Mouse (Mus musculus): ENCODE measurements at regions not wholly inside any gene's neighbourhood (a gene's known extent, or its start where the extent isn't known, plus 50 kb on each side); places are given as distances from the start of the nearest gene placed in this dataset.

DNA sequence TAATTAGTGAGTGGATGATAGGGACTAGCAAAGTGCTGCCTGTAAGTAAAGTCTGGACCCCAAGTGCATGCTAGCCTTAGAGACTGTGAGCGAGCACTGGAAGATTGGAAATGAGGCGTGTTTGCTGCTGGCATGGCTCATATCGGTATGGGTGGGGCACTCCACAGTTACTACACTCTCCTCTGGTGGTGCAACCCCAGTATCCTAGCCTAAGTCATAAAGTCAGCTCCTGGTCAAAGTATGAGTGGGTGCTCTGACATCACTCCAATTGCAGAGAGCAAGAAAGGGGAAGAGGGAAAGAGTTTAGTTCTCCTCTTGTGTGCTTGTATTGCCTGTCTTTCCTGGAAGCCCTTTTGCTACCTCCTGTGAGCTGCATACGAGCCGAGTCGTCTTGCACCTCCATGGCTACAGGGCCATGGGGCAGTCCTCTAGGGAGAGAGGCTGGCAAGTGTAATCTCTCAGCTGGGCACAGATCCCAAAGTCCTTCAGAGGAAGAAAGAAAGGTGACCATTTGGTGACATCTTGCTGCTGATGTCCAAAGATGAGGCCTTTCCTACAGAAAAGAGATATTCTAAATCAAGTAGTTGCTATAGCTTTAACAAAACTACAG, 281.2 kb upstream of the Id2 start:
- no peak for DNase-seq

DNA sequence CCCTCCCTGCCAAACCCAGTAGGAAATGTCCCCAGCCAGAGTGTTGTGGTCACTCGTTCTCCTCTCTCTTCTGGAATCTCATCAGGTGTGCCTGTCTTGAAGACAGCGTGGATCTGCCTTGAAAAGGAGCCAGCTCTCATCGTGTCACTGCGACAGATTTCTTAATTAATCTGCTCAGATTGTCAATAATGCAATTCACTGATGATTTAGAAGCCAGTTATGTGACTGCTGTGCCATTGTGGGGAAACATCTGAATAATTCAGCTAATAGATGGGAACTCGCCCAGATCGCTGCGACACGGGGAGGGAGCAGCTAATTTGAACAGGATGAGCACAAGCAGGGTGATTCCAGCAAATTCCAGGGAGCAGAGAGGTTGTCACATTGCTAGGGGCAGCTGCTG, 279.5 kb upstream of the Id2 start:
- DNase-seq, result no peak

DNA sequence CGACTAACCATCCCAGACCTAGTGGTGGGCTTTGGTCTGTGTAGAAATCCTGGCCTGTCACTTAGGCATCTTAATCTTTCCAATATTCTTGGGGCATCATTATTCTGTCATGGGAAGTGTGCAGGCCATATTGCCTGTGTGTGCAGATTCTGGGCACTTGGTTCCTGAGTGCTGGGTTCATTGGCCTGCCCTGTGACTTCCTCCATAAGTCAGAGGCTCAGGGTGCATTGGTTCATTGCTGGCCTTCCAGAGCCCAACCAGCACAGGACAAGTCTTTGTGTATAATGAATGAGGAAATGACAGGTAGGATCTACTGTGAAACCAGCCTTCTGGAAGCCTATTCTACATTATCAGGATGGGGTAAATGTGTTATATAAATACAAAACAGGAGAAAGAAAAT, 270.6 kb upstream of the Id2 start:
- no peak for DNase-seq

DNA sequence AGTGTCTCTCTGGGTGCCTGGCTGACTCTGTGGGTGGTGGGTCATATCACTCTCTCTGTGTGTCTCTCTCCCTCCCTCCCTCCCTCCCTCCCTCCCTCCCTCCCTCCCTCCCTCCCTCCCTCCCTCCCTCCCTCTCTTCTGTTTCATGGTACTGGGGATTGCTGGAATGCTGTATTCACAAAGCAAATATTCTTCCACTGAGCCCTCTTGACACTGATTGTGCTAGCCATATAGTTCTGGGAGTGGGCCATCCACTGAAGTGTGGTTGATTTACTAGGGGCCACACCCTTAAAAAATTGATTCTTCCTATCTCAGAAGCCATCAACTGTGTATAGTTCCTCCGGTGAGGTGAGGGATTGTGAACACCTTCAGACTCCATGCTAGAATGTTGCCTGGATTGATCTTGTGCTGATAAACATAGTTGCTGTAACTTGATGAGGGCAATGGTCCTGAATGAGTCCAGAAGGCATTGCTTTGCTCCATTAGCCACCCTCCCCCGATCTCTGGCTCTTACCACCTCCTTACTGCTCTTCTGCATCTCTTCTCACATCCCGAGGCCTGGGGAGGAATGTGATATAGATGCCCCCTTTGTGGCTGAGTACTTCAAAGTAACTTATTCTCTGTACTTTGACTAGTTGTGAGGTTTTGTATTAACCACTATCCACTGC, 268.8 kb upstream of the Id2 start:
- no peak for DNase-seq

DNA sequence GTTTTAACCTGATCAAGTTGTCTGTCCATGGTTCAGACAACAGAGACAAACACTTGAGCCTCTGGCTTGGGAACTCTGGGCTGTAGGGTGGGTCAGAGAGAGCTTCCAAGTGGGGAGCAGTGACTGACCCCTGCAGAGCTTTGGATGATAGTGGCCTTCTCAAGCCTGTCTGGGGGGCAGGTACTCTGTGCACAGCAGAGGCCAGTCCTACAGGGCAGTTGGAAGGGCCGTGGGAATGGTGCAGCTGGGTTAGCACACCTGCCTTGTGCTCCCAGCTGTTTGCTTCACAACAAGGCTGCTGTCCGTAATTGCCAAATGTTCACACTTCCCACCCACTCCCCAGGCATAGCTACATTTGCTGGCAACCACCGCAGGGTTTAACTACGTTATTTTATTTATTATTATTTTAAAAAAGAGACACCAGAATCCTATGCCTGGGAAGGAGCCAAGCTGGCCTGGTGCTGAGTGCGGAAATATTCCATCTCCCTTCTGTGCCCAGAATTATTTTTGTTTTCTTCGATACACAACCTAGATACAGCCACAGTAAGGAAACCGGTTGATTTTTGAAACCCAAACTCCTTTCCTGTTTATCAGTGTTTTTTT, 268.1 kb upstream of the Id2 start:
- DNase-seq, result no peak

DNA sequence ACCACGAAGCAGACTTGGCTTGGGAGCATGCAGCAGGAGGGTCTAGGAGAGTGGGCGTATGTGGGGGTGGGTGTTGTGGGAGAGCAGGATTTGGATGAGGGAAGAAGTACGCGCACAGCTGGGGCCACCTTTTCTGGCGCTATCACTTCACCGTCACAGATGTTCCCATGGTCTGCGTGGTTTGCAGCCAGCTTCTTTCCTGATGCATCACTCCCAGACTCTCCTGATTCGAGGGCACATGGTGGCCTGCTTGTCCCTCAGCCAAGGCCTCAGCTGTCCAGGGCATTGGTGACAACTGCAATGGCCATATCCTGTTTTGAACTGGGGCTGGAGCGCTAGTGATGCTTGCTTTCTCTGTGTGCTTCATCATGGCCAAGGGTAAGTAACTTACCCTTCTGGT, 266.9 kb upstream of the Id2 start:
- DNase-seq, result no peak

DNA sequence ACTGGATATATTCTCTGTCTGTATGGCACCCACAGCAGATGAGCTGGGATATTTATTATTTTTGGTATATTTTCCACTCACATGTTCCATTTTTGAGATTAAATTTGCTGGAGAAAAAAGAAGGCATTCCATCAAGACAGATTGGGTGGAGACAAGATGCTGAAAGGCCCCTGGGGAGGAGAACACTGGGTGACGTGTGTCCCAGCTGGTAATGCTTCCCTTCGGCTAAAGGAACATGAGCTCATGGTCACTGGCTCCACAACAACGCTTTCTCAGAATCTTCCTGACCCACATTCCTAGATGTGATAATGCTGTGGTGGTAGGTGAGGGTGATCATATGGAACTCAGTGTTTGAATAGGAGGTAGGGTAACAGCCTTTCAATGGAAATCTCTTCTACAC, 266.4 kb upstream of the Id2 start:
- no peak for DNase-seq

DNA sequence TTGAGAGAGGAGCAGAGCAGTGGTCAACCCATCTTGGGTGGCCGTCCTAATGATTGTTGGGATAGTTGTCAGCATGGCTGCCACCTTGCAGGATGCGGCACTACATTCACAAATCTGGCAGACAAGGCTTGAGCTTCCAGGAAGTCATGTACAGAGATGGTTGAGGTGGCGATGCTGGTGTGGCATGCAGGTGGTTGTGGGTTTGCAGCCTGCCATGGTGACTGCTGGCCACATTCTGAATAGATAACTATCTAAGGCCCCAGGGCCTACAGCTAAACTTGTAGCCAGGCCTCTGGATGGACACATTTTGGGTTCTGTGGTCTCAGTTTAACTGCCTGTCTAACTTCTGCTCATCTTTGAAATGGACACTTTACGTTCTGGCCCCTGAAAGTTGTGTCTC, 265.8 kb upstream of the Id2 start:
- no peak for DNase-seq

DNA sequence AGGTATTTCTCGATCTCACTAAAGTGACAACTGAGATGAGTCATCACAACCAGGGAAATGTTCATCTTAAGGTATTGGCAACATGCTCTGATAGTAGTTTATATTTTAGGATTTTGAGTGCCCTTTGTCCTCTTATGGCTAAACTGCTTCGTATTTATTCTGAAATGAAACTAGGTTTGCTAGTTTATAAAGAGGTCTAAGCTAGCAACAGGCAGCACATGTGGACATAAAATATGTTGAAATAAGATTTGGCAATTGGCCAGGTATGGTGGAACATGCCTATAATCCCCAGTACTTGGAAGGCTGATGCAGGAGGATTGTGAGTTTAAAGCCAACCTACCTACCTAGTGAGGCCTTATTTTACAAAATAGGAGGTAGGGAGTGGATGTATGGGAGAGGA, 263.8 kb upstream of the Id2 start:
- no peak for DNase-seq

DNA sequence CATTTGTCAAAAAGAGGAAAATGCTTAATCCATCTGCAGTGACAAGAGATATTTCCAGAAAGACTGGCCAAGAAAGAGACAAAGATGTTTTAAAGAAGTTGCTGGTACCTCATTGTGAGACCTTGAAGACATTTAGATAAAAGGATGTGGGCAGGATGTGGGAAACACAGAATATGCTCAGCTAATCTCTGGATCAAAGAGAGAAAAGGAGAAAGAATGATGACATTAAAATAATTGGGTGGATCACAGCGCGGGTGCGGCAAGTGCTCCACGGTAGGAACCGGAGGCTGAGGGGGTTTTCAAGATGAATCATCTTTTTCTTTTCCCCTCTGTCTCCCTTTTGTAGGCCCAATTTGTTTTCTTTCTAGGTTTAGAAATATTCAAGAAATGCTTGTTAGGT, 263.0 kb upstream of the Id2 start:
- no peak for DNase-seq

DNA sequence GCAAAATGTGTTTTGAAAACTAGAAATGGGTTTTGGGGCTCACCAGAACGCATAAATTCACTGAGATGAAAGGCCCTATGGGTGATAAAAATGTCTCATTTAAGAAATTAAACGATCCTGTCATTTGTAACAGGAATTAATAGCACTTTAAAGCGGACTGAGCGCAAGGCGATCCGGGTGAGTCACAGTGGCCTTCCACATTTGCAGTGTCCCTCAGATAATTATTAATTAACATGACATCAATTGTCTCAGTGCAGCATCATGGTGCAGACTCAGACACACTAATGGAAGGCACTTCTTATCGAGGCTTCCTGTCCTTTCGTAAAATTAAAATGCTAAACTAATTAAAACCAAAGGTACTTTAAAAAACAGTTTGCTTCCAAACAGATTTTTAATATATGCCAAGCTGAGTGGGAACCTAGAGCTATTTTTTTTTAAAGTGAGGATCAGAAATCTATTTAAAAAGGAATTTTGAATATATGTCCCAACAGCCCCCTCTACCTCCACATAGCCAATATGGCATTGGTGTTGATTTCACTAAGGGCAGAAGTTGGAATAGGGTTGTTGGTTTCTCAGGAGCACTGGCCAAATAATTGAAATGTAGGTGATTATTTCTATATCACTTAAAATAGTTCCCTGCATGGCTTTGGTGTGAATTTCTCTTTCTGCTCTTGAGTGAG, 262.0 kb upstream of the Id2 start:
- no peak for DNase-seq

DNA sequence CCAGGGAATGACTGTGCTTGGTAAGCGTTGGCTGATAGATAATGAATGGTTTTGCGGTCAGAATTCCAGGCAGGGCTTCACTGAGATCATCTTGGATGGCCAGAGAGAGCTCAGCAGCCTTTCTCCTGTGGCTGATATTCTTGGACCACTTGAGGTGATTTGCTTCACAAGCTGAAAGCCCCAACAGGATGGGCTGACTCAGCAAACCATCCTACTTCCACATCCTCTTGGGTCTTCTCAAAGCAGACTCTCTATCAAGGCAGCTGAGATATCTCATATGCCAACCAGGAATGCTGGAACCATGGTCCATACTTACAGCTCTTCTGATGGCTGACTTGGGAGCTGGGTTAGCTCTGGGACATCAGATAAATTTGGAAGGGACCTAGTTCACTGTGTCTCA, 259.8 kb upstream of the Id2 start:
- DNase-seq, result no peak

DNA sequence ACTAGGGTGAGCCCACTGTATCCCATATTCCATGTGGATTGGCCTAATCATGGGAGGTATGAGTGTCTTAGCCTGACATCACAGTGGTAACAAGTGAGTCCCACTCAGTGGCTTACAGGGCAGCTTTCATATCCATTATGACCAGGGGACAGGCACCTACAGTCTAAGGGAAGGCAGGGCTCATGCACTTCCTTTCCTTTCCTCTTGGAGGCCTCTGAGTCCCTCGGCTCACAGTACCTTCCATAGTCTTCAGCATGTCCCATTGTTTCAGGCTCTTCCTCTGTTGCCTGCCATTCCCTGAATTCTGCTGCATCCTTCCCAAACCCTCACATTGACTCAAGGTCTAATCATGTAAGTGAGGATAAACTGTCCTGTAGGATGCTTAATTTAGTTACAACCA, 258.3 kb upstream of the Id2 start:
- no peak for DNase-seq

DNA sequence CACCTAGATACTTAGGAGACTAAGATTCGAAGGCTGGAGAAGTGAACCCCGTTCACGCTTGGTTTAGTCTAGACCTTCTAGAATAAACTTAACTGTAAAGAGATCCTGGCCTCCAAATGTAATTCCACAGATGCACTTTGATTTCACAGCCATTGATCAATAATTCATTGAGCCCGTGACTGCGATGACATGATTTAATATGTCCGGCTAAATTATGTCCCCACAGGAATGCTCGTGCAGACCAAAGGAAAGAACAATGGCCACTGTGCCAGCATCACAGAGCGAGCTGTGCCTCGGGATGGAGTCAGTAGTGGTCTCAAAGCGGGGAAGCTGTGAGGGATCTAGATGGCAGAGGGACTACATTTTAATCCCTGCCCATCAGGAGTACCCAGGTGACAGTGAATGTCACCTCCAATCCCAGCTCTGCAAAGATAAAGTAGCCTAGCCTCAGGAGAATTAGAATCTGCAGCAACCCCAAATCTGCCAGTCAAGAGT, 256.5 kb upstream of the Id2 start:
- no peak for DNase-seq

DNA sequence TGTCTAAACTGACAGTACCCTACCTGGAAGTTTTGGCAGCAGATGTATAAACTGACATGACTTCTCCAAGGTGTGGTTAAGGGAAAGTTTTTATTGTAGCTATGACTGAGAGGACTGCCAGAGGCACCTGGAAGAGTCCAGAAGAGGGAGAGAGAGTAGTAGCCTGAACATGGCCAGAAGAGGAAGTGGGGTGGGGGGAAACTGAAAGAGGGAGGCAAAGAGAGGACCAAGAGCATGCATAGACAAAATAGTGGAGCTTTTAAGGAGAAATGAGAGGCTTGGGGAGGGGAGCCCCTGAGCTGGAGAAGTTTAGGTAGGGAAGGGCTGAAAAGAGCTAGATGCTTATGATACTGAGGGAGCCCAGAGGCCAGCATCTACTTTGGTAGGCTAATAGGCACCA, 255.2 kb upstream of the Id2 start:
- no peak for DNase-seq

DNA sequence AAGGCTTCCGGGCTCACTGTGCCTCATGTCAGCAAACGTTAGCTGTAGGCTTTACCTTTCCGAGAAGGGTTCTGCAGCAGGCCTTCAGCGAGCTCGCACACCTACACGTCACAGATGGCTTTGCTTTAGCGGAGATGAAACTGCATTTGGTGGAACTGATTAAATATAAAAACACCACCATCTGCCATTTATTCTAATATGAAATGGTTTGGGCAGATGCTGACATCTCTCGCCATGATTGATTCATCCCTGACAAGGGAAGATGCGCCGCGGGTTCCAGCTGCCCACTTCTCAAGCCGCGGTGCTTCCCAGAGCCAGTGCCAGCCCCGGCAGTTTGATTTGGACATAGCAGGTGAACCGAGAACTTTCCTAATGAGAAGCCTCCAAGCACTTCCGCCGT, 247.4 kb upstream of the Id2 start:
- no peak for DNase-seq

DNA sequence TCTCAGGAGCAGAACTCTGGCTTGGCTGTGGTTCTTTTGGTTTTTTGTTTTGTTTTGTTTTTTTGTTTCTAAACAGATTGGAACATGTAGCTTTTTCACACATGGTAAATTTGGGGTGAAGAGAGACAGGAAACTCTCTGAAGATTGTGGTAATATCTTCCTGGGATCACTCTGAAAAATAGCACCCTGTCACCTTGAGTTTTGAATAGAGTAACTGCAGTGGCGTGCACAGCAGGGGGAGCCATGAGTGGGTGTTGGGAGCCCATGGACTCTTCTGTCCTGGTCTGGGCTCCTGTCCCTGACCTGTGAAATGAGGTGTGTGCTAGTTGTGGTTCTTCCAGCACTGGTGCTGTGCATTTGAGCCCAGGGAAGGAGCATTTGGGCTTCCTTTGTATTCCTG, 241.8 kb upstream of the Id2 start:
- no peak for DNase-seq

DNA sequence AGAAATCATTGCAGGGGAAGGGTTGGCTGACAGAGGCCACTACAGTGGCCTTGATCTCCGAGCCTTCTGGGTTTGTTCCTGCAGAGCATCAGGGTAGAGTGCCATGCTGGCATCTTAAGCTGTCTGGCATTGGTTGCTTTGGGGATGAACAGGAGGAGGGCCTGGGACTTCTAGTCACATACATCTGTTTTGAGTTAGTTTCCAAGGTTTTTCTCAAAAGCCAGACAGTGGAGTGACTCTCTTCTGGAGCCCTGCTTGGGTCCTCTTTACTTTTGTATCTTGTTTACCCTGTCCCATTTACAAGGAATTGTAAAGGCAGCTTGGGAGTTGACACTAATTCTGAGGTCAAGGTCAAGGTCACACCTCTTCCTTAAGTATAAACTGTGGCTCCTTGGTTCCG, 239.0 kb upstream of the Id2 start:
- DNase-seq, result no peak

DNA sequence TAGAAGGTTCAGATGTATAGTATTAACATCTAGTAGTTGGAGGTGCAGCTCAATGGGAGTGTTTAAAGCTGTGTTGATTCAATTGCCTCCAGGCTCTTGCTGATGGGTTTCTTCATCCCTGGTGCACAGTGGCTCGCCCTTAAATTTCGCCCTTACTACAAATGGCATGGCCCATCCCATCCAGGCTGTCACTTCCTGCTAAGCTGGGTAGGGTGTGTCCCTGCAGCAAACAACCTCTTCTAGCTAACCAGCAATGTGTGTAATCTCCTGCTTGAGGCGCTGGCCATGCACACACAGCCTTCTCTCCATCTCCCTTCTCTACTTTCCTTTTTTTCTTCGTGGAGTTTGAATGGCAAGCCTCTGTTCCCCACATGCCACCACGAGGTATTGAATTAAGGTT, 238.1 kb upstream of the Id2 start:
- DNase-seq, result no peak

DNA sequence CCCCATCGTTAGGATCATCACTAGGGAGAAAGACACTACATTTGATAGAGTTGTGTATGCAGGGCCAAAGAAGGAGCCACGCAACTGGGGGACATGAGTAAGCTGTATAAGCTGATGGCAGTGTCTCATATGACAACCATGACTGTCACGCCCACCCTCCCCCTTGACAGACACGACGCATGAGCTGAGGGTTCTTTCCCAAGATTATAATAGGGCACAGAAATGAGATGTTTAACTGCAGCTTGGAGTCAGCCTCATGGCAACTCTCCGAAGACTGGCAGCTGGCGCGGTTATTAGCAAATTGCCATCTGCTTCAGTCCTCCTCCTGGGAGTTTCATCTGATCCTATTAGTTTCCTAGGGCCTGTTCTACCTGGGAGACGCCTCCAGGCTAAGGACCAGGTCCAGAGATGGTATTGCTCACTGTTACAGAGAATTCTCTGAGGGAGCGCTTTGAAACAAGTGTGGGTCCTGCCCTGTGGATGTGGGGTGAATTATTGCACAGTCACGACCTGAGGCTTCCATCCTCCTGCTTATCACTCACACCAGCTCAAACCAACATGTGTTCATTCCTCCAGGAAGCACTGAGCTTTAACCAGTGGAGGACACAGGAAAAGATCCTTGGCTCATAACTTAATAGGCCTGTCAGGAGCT, 235.6 kb upstream of the Id2 start:
- DNase-seq, result no peak

DNA sequence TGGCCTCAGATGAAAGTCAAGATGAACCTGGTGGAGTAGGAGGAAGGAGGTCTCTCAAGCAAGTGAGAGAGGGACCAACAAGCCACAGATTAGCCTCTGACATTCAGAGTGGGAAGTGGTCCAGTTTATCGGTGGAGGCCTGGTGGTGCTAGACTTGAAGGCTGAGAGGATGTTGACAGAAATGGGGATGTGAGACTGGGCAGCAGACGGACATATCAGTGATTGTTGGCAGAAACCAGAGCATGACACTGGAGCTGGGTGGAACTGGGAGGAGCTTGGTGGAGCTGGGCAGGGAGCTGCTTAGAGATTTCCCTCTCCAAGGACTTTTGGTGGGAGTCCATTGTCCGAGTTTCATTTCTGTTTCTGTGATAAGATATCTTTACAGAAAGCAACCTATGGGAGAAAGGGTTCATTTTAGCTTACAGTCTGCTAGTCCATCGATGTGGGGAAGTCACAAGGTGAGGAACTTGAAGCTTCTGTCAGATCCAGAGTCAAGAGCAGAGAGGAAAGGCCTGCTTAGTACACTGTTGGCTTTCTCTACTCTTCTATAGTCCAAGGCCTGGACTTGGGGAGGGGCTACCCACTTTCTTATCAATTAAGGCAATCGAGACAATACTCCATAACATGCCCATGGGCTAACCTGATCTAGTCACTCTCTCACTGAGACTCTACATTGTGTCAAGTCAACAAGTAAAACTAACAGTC, 233.2 kb upstream of the Id2 start:
- no peak for DNase-seq

DNA sequence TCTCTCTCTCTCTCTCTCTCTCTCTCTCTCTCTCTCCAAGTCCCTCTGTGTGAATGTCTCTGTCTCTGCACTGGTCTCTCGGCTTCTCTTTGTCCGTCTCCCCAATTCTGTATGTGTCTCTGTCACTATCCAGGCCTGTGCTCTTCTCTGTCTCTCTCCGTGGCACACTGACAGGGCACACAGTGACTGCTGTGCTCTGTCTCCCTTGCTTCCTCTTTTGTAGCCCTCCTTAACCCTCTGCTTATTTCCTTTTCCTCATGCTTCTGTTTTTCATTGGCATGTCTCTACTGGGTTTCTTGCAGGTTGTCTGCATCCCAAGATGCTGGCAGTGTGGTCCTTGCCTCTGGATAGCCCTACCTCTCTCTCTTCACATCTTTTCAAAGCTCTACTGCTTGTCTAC, 229.0 kb upstream of the Id2 start:
- no peak for DNase-seq

DNA sequence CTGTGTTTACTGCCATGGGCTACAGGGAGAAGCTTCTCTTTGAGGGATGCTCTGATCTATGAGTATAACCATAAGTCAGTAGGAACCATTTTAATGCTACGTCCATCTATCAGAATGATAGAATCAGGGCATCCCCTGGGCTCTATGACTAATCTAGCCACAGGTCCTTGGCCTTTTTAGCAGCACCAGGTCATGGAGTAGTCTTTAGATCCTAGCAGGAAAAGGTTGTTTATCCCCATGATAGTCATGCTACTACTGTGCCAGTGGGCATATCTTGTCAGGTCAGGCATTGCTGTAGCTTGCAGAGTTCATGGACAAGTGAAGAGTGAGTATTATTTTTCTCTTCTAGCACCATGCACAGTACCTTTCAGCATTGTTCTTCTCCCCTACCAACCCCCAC, 226.2 kb upstream of the Id2 start:
- DNase-seq, result no peak

Data from kidney, postnatal 14 days (tissue).